Mouse (Mus musculus) CH12.LX (cell line): ENCODE data around the gene Capn8.
"Not testable (repeated sequence)": the region's sequence is repeated elsewhere in the genome, so short reads cannot be mapped to it uniquely, and the experiment has no call there.

Experiments used
- CTCF ChIP-seq, 2 experiments: IDR thresholded peaks in 1 of 2; conservative IDR thresholded peaks in 1 of 2; 2 replicates each; pipeline ENCODE4 v1.5.1; 2011 to 2012; ENCODE audit warnings: low read depth in 2 of 2, low read length in 2 of 2, improper control_type of control experiment in 1 of 2, inconsistent platforms in 1 of 2, mild to moderate bottlenecking in 1 of 2, moderate library complexity in 1 of 2
- EP300 ChIP-seq: IDR thresholded peaks from 2 replicates; pipeline ENCODE4 v1.6.1; 2011; ENCODE audit warnings: low read length, improper control_type of control experiment
- HCFC1 ChIP-seq: IDR thresholded peaks from 2 replicates; pipeline ENCODE4 v1.6.1; 2012; ENCODE audit warnings: low read depth, mild to moderate bottlenecking, inconsistent platforms, low read length, improper control_type of control experiment
- KAT2A ChIP-seq: IDR thresholded peaks from 2 replicates; pipeline ENCODE4 v1.6.1; 2012; ENCODE audit warnings: low read length, improper control_type of control experiment, inconsistent platforms; ENCODE audit not compliant: insufficient replicate concordance
- MAFK ChIP-seq: IDR thresholded peaks from 2 replicates; pipeline ENCODE4 v1.6.1; 2011; ENCODE audit warnings: low read length, improper control_type of control experiment; ENCODE audit not compliant: insufficient replicate concordance
- MAZ ChIP-seq: IDR thresholded peaks from 2 replicates; pipeline ENCODE4 v1.6.1; 2012; ENCODE audit warnings: low read depth, mild to moderate bottlenecking, inconsistent platforms, low read length, improper control_type of control experiment, moderate library complexity
- MEF2A ChIP-seq: IDR thresholded peaks from 2 replicates; pipeline ENCODE4 v1.6.1; 2014; ENCODE audit warnings: low read depth, mild to moderate bottlenecking, inconsistent platforms, low read length, improper control_type of control experiment, borderline replicate concordance
- NELFE ChIP-seq: IDR thresholded peaks from 2 replicates; pipeline ENCODE4 v1.6.1; 2011; ENCODE audit warnings: low read depth, low read length, improper control_type of control experiment
- NRF1 ChIP-seq: IDR thresholded peaks from 2 replicates; pipeline ENCODE4 v1.6.1; 2014; ENCODE audit warnings: low read depth, mild to moderate bottlenecking, inconsistent platforms, low read length, improper control_type of control experiment, moderate library complexity
- POLR2A ChIP-seq: IDR thresholded peaks from 2 replicates; pipeline ENCODE4 v1.6.1; 2011; ENCODE audit warnings: low read depth, mild to moderate bottlenecking, improper control_type of control experiment, low read length
- SIN3A ChIP-seq: IDR thresholded peaks from 2 replicates; pipeline ENCODE4 v1.6.1; 2012; ENCODE audit warnings: low read length, improper control_type of control experiment, inconsistent platforms
- SMC3 ChIP-seq: IDR thresholded peaks from 2 replicates; pipeline ENCODE4 v1.6.1; 2011; ENCODE audit warnings: low read depth, low read length, improper control_type of control experiment
- TCF12 ChIP-seq: IDR thresholded peaks from 2 replicates; pipeline ENCODE4 v1.6.1; 2014; ENCODE audit warnings: low read depth, mild to moderate bottlenecking, inconsistent platforms, low read length, improper control_type of control experiment
- UBTF ChIP-seq: IDR thresholded peaks from 2 replicates; pipeline ENCODE4 v1.6.1; 2012; ENCODE audit warnings: low read depth, mild to moderate bottlenecking, inconsistent platforms, low read length, improper control_type of control experiment, moderate library complexity

DNA sequence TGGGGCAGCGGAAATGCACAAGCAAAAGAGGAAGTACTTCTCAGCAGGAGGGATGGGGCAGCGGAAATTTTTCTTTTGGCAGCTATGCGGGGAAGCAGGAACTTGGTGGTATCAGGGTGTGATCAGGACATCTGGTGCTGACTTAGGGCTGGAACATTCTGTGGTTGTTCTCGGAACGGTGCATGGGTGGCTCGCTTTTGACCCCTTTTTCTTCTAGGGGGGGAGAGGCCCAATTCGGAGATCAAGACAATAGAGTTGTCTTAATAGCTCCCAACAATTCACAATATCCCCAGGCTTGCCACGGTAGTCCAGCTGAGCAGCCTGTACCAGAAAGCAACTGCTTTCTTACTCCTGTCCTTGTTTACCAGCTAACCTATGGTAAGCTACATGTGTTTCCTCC is 79.6 kb downstream of the Capn8 start:
- TF ChIP-seq TCF12; MAZ; POLR2A; SIN3A; HCFC1; NRF1; UBTF; MAFK; SMC3; KAT2A; EP300; NELFE; MEF2A; CTCF (conservative IDR thresholded peaks at IDR 0.05 in 1 of 2, IDR thresholded peaks at IDR 0.05 in 1 of 2; ENCODE audit: low read depth in 2 of 2, low read length in 2 of 2): not testable (repeated sequence)
